Mouse (Mus musculus): ENCODE results near the gene Erich2.

Erich2 gene

DNA sequence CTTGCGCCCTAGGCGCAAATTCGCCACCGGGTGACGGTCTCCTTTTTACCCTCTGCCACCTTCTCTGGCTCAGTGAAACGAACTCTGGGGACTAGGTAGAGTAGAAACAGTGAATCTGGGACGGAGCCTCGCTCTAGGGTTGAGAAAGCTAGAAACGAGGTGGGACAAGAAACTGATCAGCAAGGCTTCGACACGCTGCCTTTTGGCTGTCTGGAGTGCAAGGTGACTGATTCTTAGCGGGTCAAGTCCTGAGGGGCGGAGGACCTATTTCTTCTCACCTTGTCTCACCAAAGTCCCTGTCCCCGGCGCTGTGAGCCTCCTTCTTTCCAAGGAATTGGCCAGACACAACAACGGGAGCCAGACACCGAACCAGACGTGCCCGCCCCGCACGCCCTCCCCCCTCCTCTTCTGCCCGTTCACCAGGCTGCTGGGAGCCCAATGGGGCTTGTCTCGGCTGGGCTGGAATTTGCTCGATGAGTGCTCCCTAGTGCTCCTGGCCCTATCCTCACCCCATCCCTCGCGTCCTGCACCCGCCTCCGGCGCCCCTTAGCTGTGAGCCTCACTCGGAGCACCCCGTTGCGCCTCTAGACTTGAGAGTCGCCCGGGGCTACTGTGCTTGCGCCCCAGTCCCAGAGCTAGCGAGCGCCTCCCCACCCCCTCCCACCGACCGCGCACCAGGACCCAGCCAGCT is 54.5 kb downstream of the Erich2 start:
- DNase-seq, result no peak

DNA sequence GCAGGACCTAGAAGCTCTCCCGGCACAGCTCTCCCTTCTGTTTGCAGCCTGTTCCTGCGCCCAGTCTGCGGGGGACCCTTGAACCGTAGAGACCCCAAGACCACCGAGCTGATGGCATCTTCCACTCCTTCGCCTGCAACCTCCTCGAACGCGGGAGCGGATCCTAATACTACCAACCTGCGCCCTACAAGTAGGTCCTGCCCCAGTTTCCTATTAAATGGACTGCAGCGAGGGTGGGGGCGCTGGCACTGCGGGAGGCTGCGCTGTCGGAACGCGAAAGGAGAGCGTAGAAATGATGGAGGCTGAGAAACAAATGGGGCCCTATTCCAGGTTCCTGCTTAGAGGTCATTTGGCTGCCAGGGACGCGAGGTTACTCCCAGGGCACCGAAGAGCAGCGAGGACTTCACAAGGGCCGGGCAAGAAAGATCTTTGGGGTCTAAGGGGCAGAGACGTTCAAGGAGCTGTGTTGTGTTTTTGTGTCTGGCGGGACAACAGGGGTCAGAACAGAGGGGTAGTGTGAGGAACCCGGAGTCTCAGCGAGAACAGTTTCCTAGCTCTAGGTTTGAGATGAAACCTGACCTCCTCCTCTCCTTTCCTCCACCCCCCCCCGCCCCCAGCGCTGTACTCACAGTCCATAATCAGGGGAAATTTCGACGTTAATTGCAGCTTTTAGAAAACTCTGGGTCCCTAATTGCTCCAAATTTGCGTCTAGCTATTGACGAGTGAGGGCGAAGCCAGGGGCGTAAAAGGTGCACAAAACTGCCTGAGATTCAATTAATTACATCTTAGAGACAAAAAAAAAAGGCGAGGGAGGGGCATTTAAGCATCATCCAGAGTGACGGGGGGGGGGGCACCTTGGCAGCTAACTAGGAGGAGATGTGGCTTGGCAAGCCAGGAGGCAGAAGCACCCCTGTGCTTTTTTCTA is 55.4 kb downstream of the Erich2 start:
- no peak for DNase-seq

DNA sequence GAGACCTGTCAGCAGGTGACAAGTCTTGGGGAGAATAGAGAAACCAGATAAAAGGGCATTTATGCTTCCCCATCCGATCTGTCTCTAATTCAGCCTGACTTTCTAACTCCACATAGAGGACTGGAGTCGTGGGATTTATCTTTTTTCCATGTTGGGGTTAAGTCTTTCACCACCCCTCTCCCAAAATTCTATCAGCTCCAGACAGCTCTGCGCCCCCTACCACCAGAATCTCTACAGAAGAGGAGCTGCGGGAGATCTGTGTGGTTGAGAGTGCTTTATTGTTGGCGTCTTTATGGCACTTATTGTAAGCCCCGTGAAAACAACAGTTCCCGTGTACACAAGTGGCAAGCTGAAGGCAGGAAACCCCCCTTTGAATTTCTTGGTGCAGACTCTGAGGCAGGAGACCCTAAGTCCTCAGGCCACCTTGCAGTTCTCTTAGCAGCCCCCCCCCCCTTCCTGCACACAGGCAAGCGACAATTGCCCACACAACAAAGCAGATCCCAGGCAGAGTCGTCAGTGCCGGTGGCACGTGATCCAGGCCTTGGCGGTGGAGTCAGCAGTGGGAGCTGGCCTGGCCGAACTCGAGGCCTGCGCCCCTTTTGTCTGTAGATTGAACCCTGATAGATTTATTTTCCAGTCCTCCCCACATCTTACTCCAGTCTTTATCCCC is 56.2 kb downstream of the Erich2 start:
- DNase-seq, result no peak

GRCm38 (mm10) chr2:70565651-70566602 is 57.3 kb downstream of the Erich2 start:
- no peak for DNase-seq

DNA sequence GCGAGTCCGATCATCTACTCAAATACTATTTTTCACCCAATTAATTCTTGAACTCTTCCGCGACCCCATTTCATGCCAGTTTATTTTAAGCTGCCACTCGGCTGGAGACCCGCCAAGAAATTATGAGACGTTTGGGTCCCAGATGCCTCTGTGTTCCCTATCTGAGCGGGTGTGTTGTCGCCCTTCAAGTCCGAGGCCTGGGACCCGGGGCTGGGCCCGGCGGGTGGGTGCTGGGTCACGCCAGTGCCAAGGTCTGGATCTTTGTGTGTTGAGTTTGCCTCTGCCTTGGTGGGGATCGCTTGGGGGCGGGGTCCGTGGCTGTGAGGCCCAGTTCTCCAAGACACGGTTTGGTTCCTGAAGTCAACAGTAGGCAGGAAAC is 58.0 kb downstream of the Erich2 start:
- no peak for DNase-seq

DNA sequence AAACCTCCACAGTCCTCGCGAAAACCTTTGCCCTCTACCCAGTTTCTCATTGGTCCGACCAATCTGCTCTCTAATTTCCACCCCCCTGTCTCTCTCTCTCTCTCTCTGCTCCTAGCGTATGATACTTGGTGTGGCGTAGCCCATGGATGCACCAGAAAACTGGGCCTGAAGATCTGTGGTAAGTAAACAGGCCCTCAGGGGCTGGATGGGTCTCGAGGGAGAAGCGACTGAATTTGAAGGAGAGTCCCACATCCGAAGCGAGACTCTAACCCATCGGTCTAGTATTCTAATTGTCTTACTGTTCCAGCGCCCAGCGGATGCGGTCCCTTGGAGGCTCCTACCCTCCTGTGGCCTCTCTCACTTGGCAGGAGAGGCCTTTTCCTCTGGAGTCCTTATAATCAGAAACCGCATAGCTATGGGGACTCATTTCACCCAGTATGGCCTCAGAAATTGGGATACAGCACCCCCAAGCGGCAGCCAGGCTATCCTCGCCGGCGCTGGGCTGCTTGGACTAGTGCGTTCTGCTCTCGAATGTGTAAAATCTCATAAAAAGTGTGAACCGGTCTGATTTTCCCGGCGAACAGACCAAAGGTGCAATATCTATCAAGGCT is 58.6 kb downstream of the Erich2 start:
- peak; percentile 29 to 45 for DNase-seq

GRCm38 (mm10) chr2:70567682-70568077 is 59.1 kb downstream of the Erich2 start:
- no peak for DNase-seq

DNA sequence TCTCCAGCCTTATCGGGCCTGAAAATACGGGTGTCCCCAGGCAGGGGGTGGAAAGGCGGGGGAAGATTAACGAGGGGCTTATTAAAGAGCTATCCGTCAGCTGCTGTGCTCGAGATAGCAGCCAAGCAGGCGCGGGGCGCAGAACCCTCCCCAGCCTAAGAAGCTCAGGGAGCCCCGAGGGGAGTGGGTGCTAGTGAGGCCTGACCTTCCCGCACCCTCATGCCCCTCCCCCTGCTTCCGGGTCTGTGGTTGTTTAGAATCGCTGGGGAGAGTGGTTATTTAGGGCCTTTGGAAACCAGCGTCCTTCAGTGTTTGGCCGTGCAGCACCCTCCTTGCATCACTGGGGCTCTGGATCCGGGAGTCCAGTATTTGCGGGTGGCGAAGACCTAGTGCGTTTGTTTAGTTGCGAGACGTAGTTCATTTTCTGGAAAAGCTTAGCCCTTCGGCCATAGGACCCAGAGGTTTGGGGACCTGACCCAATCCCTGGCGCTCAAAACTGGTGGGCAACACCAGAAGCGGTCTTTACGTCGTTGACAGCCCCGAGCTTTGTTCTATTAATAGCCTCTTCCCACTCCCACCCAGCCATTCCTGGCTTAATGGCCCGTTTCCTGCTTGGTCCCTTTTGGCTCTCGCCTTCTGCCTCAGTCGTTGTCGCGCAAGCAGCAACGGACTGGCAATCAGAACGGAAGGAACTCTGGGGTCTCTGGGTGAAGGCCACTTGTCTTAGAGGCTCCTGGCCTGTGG is 59.8 kb downstream of the Erich2 start:
- no peak for DNase-seq

- DNase-seq, result no peak
Observed at GRCm38 (mm10) chr2:70571698-70572097, 63.1 kb downstream of the Erich2 start.

DNA sequence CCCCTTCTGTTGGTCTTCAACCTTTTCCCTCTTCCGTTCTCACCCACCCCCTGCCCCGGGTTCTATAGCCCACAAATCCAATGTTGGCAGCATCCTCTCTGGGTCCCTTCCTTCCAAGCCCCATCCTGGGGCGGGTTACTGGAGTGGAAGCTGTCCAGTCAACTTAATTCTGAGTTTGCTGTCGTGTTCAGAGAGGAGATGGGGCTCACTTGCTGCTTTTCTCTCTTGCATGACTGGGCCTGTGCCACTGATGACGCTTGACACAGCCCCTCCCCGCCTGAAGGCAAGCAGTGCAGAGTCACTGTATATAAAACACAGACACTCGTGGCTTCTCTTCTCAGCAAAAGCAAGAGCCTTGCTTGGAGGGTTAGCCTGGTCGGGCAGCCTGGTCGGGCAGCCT is 63.6 kb downstream of the Erich2 start:
- DNase-seq, result no peak

- DNase-seq, result no peak
Observed at GRCm38 (mm10) chr2:70573544-70574210, 65.1 kb downstream of the Erich2 start.

DNA sequence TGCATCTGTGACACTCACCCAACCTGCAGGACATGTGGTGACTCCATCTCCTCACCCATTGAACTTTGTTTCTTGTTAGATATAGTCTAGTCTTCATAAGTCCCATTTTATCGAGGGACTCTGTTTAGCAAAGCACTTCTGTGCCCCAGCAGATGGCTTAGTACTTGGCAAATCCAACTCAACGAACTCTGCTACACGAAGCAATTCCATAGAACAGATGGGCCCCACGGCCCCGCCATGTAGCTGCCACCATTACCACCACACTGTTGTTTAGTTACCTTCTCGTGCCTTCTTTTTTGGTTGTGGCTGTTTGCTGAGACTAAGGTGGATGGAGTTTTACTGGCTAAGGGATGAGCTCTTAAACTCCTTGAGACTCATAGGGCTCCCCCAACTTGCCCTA is 79.6 kb downstream of the Erich2 start:
- no peak for DNase-seq
